Mouse (Mus musculus) liver, adult 2 months (tissue): Measurements from ENCODE around the gene Atp1b1. TPM values are rescaled to one million over a fixed set of nuclear protein-coding genes. Genes with fewer than 3 reads are reported as not detected.
A peak's percentile ranks its signal among the peaks of the same experiment; 100 is the strongest.

ENCODE experiments used
- DNase-seq: peaks from one replicate; pipeline ENCODE4 v3.0.0-alpha.2; 2011; ENCODE audit warnings: low read depth, low spot score; ENCODE audit errors: extremely low read depth
- H3K27ac ChIP-seq: fragments of 200-500 bp; replicated peaks from 2 replicates; pipeline ENCODE4 v1.5.1; 2012; ENCODE audit warnings: low read depth, mild to moderate bottlenecking, control low read depth, inconsistent platforms, low read length; ENCODE audit not compliant: insufficient read depth
- H3K27me3 ChIP-seq: fragments of 200-500 bp; 2 replicates; pipeline ENCODE4 v1.6.1; 2012; ENCODE audit warnings: mild to moderate bottlenecking, moderate library complexity, low read length, inconsistent platforms; ENCODE audit not compliant: control insufficient read depth, insufficient read depth
- H3K36me3 ChIP-seq: fragments of 200-500 bp; 2 replicates; pipeline ENCODE4 v1.6.1; 2012; ENCODE audit warnings: low read length, inconsistent platforms; ENCODE audit not compliant: control insufficient read depth, insufficient read depth
- H3K4me1 ChIP-seq: fragments of 200-500 bp; 2 replicates; pipeline ENCODE4 v1.6.1; 2011; ENCODE audit warnings: low read length; ENCODE audit not compliant: control insufficient read depth, insufficient read depth
- H3K4me3 ChIP-seq: fragments of 200-500 bp; 2 replicates; pipeline ENCODE4 v1.5.1; 2011; ENCODE audit warnings: low read depth, mild to moderate bottlenecking, control low read depth, low read length, moderate library complexity; ENCODE audit not compliant: insufficient read depth
- H3K79me2 ChIP-seq: fragments of 200-500 bp; 2 replicates; pipeline ENCODE4 v1.6.1; 2012; ENCODE audit warnings: inconsistent platforms, mild to moderate bottlenecking, low read length, moderate library complexity; ENCODE audit not compliant: control insufficient read depth, insufficient read depth
- H3K9ac ChIP-seq: fragments of 200-500 bp; 2 replicates; pipeline ENCODE4 v1.6.1; 2012; ENCODE audit warnings: low read depth, mild to moderate bottlenecking, control low read depth, inconsistent platforms, low read length
- CTCF ChIP-seq: fragments of 200-500 bp; IDR thresholded peaks from 2 replicates; pipeline ENCODE4 v1.5.1; 2011; ENCODE audit warnings: low read depth, low read length, control low read depth
- POLR2A ChIP-seq: fragments of 200-500 bp; IDR thresholded peaks from 2 replicates; pipeline ENCODE4 v1.6.1; 2011; ENCODE audit warnings: low read length, control low read depth; ENCODE audit not compliant: insufficient read depth; ENCODE audit errors: extremely low read depth
- WGBS: fragments of 180-500 bp; shearing (Covaris S2); methylation state at CpG from one replicate; pipeline ENCODE4 v1.1.7; 2018; 5-methylcytosine and 5-hydroxymethylcytosine counted together
- polyA plus RNA-seq: library from polyadenylated mRNA; depleted of rRNA; stranded (reverse); fragments of >200 nt; gene quantifications from 2 replicates; pipeline ENCODE4 v1.2.3, GENCODE M21; 2012
- total RNA-seq: library from RNA; depleted of rRNA; stranded (reverse); fragments of >200 nt; gene quantifications from 2 replicates; pipeline ENCODE4 v1.2.3, GENCODE M21; 2014

The Atp1b1 gene
- total and polyA plus RNA-seq, 2 experiments = 26.0 to 30.5 TPM

- TF ChIP-seq CTCF (no peak), POLR2A (no peak)
- no peak overlapping the region for H3K9ac ChIP-seq
- no peak overlapping the region for H3K4me3 ChIP-seq
- DNase-seq = peak; percentile 46
- H3K27ac ChIP-seq = no peak overlapping the region
- H3K4me1 ChIP-seq = no peaks in the 10 kb centered on the region
- 47% methylated on average over 9 of the region's 9 CpGs for WGBS
- no peaks in the 10 kb centered on the region for H3K79me2 ChIP-seq
- H3K36me3 ChIP-seq = no peaks in the 10 kb centered on the region
- no peaks in the 10 kb centered on the region for H3K27me3 ChIP-seq
These were observed 23.6 kb upstream of the Atp1b1 start for GRCm38 (mm10) chr1:164481645-164482354.

GRCm38 (mm10) chr1:164480755-164481644 lies 22.8 kb upstream of the Atp1b1 start:
- Histone ChIP-seq H3K4me1 (no peaks in the 10 kb centered on the region), H3K9ac (no peak overlapping the region), H3K36me3 (no peaks in the 10 kb centered on the region), H3K79me2 (no peaks in the 10 kb centered on the region), H3K4me3 (no peak overlapping the region), H3K27ac (no peak overlapping the region), H3K27me3 (no peaks in the 10 kb centered on the region)
- TF ChIP-seq POLR2A (no peak), CTCF (no peak)
- WGBS = 89% methylated on average over 5 of the region's 5 CpGs
- no peak for DNase-seq

GRCm38 (mm10) chr1:164475895-164476294 lies 17.7 kb upstream of the Atp1b1 start:
- H3K9ac ChIP-seq = no peak overlapping the region
- DNase-seq = no peak
- H3K36me3 ChIP-seq = no peaks in the 10 kb centered on the region
- H3K79me2 ChIP-seq = no peaks in the 10 kb centered on the region
- no peak overlapping the region for H3K4me3 ChIP-seq
- TF ChIP-seq CTCF (no peak), POLR2A (no peak)
- H3K27me3 ChIP-seq = no peaks in the 10 kb centered on the region
- 89% methylated on average over 4 of the region's 4 CpGs for WGBS
- no peak overlapping the region for H3K27ac ChIP-seq
- no peaks in the 10 kb centered on the region for H3K4me1 ChIP-seq

GRCm38 (mm10) chr1:164474778-164475511 lies 16.8 kb upstream of the Atp1b1 start:
- H3K9ac ChIP-seq = no peak overlapping the region
- H3K27me3 ChIP-seq = no peaks in the 10 kb centered on the region
- TF ChIP-seq CTCF (no peak), POLR2A (no peak)
- H3K36me3 ChIP-seq = no peaks in the 10 kb centered on the region
- 61% methylated on average over 7 of the region's 7 CpGs for WGBS
- H3K4me1 ChIP-seq = no peaks in the 10 kb centered on the region
- DNase-seq = no peak
- no peak overlapping the region for H3K27ac ChIP-seq
- no peaks in the 10 kb centered on the region for H3K79me2 ChIP-seq
- no peak overlapping the region for H3K4me3 ChIP-seq

- H3K27me3 ChIP-seq = no peaks in the 10 kb centered on the region
- peak; percentile 58 for DNase-seq
- no peaks in the 10 kb centered on the region for H3K79me2 ChIP-seq
- no peaks in the 10 kb centered on the region for H3K4me1 ChIP-seq
- no peak for TF ChIP-seq CTCF
- TF ChIP-seq POLR2A = no peak
- no peaks in the 10 kb centered on the region for H3K36me3 ChIP-seq
- WGBS = 39% methylated on average over 6 of the region's 6 CpGs
- H3K9ac ChIP-seq = no peak overlapping the region
- H3K27ac ChIP-seq = no peak overlapping the region
- no peak overlapping the region for H3K4me3 ChIP-seq
These were observed 16.2 kb upstream of the Atp1b1 start for GRCm38 (mm10) chr1:164474310-164474709.

- Histone ChIP-seq H3K27ac (no peak overlapping the region), H3K4me3 (no peak overlapping the region), H3K27me3 (no peaks in the 10 kb centered on the region), H3K79me2 (no peaks in the 10 kb centered on the region), H3K36me3 (no peaks in the 10 kb centered on the region), H3K4me1 (no peaks in the 10 kb centered on the region), H3K9ac (no peak overlapping the region)
- DNase-seq = no peak
- 95% methylated on average over 7 of the region's 7 CpGs for WGBS
- TF ChIP-seq POLR2A = no peak
- TF ChIP-seq CTCF = no peak
These were observed 15.2 kb upstream of the Atp1b1 start for GRCm38 (mm10) chr1:164473398-164473797.
